Mouse (Mus musculus) neural tube, embryonic 13.5 days (tissue): ENCODE results near the gene Cer1. TPM values are rescaled to one million over a fixed set of nuclear protein-coding genes. Genes with fewer than 3 reads are reported as not detected.
A peak's percentile ranks its signal among the peaks of the same experiment; 100 is the strongest.

Experiments used
- ATAC-seq: fragments of 200-750 bp; cut with Nextera tagmentation; 2 replicates; pipeline ENCODE4 v1.8.0; 2017; ENCODE audit warnings: low read depth, mild to moderate bottlenecking, moderate TSS enrichment, moderate library complexity
- H3K27ac ChIP-seq: fragments of 300-500 bp; sonication (generic); replicated peaks from 2 replicates; pipeline ENCODE4 v1.5.1; 2015; ENCODE audit warnings: moderate library complexity, mild to moderate bottlenecking, inconsistent platforms
- H3K27me3 ChIP-seq: fragments of 300-500 bp; sonication (generic); 2 replicates; pipeline ENCODE4 v1.6.1; 2015; ENCODE audit warnings: mild to moderate bottlenecking, inconsistent platforms
- H3K36me3 ChIP-seq: fragments of 300-500 bp; sonication (generic); 2 replicates; pipeline ENCODE4 v1.6.1; 2015; ENCODE audit warnings: mild to moderate bottlenecking, inconsistent platforms
- H3K4me1 ChIP-seq: fragments of 300-500 bp; sonication (generic); replicated peaks from 2 replicates; pipeline ENCODE4 v1.6.1; 2015; ENCODE audit warnings: inconsistent platforms
- H3K4me2 ChIP-seq: fragments of 300-500 bp; sonication (generic); 2 replicates; pipeline ENCODE4 v1.6.1; 2015; ENCODE audit warnings: inconsistent platforms, mild to moderate bottlenecking, moderate library complexity
- H3K4me3 ChIP-seq: fragments of 300-500 bp; sonication (generic); 2 replicates; pipeline ENCODE4 v1.5.1; 2015; ENCODE audit warnings: mild to moderate bottlenecking, inconsistent platforms
- H3K9ac ChIP-seq: fragments of 300-500 bp; sonication (generic); 2 replicates; pipeline ENCODE4 v1.6.1; 2015; ENCODE audit warnings: moderate library complexity, mild to moderate bottlenecking, inconsistent platforms
- H3K9me3 ChIP-seq: fragments of 300-500 bp; sonication (generic); 2 replicates; pipeline ENCODE4 v1.6.1; 2016; ENCODE audit warnings: inconsistent platforms
- WGBS: fragments of 180-500 bp; shearing (Covaris S2); methylation state at CpG from one replicate; pipeline ENCODE4 v1.1.7; 2015; 5-methylcytosine and 5-hydroxymethylcytosine counted together
- polyA plus RNA-seq: library from polyadenylated mRNA; unstranded; fragments of >200 nt; fragmentation: Nextera tagmentation; extraction: Ambion mirVana; gene quantifications from 2 replicates; pipeline ENCODE4 v1.2.1, GENCODE M21; 2015

Cer1 gene
- polyA plus RNA-seq, 1 experiment from 2014 or later: 0.54 TPM

DNA sequence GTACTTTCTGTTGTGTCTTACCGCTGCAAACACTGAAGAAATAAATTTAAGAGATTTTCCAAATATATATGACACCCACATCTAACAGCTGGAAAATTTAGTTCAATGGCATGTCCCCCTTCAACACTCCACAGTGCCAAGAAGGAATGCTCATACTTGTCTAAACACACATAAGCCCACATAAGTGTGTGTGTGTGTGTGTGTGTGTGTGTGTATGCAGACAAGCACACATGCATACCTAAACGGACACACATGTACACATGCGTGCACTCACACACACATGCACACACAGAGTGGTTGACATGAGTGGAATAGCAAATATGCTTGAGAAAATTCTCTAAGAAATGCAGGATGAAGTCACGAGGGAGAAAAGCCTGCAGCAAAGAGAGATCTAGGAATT is 12.4 kb downstream of the Cer1 start:
- WGBS: 81% methylated on average over 4 of the region's 4 CpGs
- no peak for ATAC-seq

GRCm38 (mm10) chr4:82872121-82872520 is 12.8 kb downstream of the Cer1 start:
- Histone ChIP-seq H3K27me3 (no peaks in the 10 kb centered on the region), H3K4me1 (peaks cover 4% of the 10 kb centered on the region; the same call in 1 of the 2 replicates), H3K9ac (no peak overlapping the region), H3K4me3 (no peak overlapping the region), H3K27ac (no peak overlapping the region), H3K36me3 (no peaks in the 10 kb centered on the region), H3K9me3 (no peaks in the 10 kb centered on the region), H3K4me2 (no peak overlapping the region)
- ATAC-seq: no peak
- 45% methylated on average over 6 of the region's 6 CpGs for WGBS

More for the DNA sequence above, 12.4 kb downstream of the Cer1 start:
- Histone ChIP-seq H3K27ac (no peak overlapping the region), H3K9me3 (no peaks in the 10 kb centered on the region), H3K9ac (no peak overlapping the region), H3K4me3 (no peak overlapping the region), H3K4me2 (no peak overlapping the region), H3K4me1 (peaks cover 4% of the 10 kb centered on the region; the same call in 1 of the 2 replicates), H3K36me3 (no peaks in the 10 kb centered on the region), H3K27me3 (no peaks in the 10 kb centered on the region)

- Histone ChIP-seq H3K4me1 (peaks cover 4% of the 10 kb centered on the region; the same call in 1 of the 2 replicates), H3K4me2 (no peak overlapping the region), H3K36me3 (no peaks in the 10 kb centered on the region), H3K27ac (no peak overlapping the region), H3K9ac (no peak overlapping the region), H3K27me3 (no peaks in the 10 kb centered on the region), H3K9me3 (no peaks in the 10 kb centered on the region), H3K4me3 (no peak overlapping the region)
- ATAC-seq: no peak
- WGBS: 84% methylated on average over 6 of the region's 6 CpGs
Observed at GRCm38 (mm10) chr4:82870931-82871330, 14.0 kb downstream of the Cer1 start.

GRCm38 (mm10) chr4:82867731-82868445 is 17.1 kb downstream of the Cer1 start:
- no peaks in the 10 kb centered on the region for H3K9me3 ChIP-seq
- no peak overlapping the region for H3K4me2 ChIP-seq
- no peaks in the 10 kb centered on the region for H3K27me3 ChIP-seq
- no peak for ATAC-seq
- no peak overlapping the region for H3K9ac ChIP-seq
- H3K4me1 ChIP-seq: peaks cover 7% of the 10 kb centered on the region; the same call in 1 of the 2 replicates
- H3K4me3 ChIP-seq: no peak overlapping the region
- no peaks in the 10 kb centered on the region for H3K36me3 ChIP-seq
- 92% methylated on average over 5 of the region's 5 CpGs for WGBS
- H3K27ac ChIP-seq: no peak overlapping the region

- Histone ChIP-seq H3K4me2 (no peak overlapping the region), H3K9ac (no peak overlapping the region), H3K4me3 (no peak overlapping the region), H3K27me3 (no peaks in the 10 kb centered on the region), H3K4me1 (peaks cover 5% of the 10 kb centered on the region; the same call in 1 of the 2 replicates), H3K27ac (no peak overlapping the region), H3K9me3 (no peaks in the 10 kb centered on the region), H3K36me3 (no peaks in the 10 kb centered on the region)
- 64% methylated on average over 4 of the region's 4 CpGs for WGBS
- no peak for ATAC-seq
Observed at GRCm38 (mm10) chr4:82867111-82867510, 17.8 kb downstream of the Cer1 start.

GRCm38 (mm10) chr4:82864974-82865699 is 19.8 kb downstream of the Cer1 start:
- Histone ChIP-seq H3K9me3 (no peaks in the 10 kb centered on the region), H3K9ac (no peak overlapping the region), H3K4me3 (no peak overlapping the region), H3K27me3 (no peaks in the 10 kb centered on the region), H3K4me1 (0 out of 2 replicates have a peak, but pooled peaks cover 8% of the 10 kb centered on the region), H3K36me3 (no peaks in the 10 kb centered on the region), H3K4me2 (no peak overlapping the region), H3K27ac (no peak overlapping the region)
- ATAC-seq: no peak
- 83% methylated on average over 8 of the region's 8 CpGs for WGBS

GRCm38 (mm10) chr4:82863316-82863715 is 21.6 kb downstream of the Cer1 start:
- Histone ChIP-seq H3K4me2 (no peak overlapping the region), H3K9ac (no peak overlapping the region), H3K36me3 (no peaks in the 10 kb centered on the region), H3K27ac (peak overlapping the region; percentile 42; the same call in 1 of the 2 replicates), H3K27me3 (no peaks in the 10 kb centered on the region), H3K4me3 (no peak overlapping the region), H3K9me3 (no peaks in the 10 kb centered on the region), H3K4me1 (peaks cover 20% of the 10 kb centered on the region)
- no peak; the same call in 1 of the 2 replicates for ATAC-seq
- 74% methylated on average over 8 of the region's 8 CpGs for WGBS

DNA sequence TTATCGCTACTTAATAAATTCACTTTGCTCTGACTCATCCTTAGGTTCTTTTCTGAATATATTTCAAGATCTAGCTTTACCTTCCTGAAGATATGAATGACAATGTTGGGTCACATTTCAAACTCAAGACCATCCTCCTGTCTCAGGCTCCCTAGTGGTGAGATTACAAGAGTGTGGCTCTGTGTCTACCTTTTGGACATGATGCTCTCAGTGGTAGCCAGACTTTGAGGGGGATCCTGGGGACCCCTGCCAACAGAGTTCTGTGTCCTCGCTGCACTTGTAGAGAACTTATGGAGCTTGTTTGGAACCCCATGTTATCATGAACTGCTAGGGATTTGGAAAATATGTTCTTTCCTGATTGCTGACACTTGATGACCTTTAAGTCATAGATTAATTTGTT is 23.5 kb downstream of the Cer1 start:
- Histone ChIP-seq H3K36me3 (no peaks in the 10 kb centered on the region), H3K27me3 (no peaks in the 10 kb centered on the region), H3K4me2 (no peak overlapping the region), H3K4me1 (peaks cover 31% of the 10 kb centered on the region), H3K4me3 (no peak overlapping the region), H3K27ac (no peak overlapping the region), H3K9ac (no peak overlapping the region), H3K9me3 (no peaks in the 10 kb centered on the region)
- WGBS: 95% methylated on average over 2 of the region's 2 CpGs
- ATAC-seq: no peak

GRCm38 (mm10) chr4:82860566-82860965 is 24.4 kb downstream of the Cer1 start:
- H3K27ac ChIP-seq: no peak overlapping the region
- H3K9me3 ChIP-seq: no peaks in the 10 kb centered on the region
- peaks cover 31% of the 10 kb centered on the region for H3K4me1 ChIP-seq
- H3K4me2 ChIP-seq: no peak overlapping the region
- WGBS: 43% methylated on average over 3 of the region's 3 CpGs
- H3K36me3 ChIP-seq: no peaks in the 10 kb centered on the region
- H3K4me3 ChIP-seq: no peak overlapping the region
- no peaks in the 10 kb centered on the region for H3K27me3 ChIP-seq
- ATAC-seq: no peak
- no peak overlapping the region for H3K9ac ChIP-seq

GRCm38 (mm10) chr4:82859131-82860125 is 25.5 kb downstream of the Cer1 start, which contains the start of gene Zdhhc21:
Zdhhc21 (minus strand) TSS chr4:82859958.
- peak within 1 kb of the TSS; percentile 67 for H3K4me3 ChIP-seq
- peak within 1 kb of the TSS; percentile 88 for H3K9ac ChIP-seq
- H3K27ac ChIP-seq: peak within 1 kb of the TSS; percentile 94
- WGBS: under 1% methylated on average over 70 of the region's 82 CpGs
- H3K36me3 ChIP-seq: no peaks in the 10 kb centered on the region
- H3K4me2 ChIP-seq: peak within 1 kb of the TSS; percentile 75
- no peaks in the 10 kb centered on the region for H3K9me3 ChIP-seq
- H3K4me1 ChIP-seq: peaks cover 31% of the 10 kb centered on the region
- peak; percentile 91 for ATAC-seq
- no peaks in the 10 kb centered on the region for H3K27me3 ChIP-seq

DNA sequence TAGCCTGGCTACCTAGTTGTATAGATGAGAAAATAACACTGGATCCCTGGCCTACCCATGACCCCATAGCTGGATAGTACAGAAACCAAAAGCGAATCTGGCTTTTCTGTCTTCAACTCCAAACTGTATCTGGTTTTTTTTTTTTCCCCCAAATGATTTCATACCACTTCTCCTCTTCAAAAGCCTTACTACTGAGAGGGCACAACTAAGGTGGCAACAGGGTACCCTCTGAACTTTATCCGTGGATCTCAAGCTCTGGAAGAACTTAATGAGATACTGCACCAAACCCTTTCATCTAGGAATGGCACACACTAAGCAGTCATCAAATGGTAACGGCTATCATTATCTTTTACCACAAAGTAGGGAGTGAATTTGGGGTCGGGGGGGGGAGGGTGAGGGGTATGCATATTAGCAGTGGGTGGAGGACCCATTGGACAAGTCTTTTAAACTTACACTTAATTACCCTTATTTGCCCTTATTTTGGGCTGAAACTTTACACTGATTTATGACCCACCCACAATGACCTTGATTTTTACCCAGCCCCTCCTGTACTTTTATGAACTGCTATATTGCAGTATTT is 26.4 kb downstream of the Cer1 start:
- Histone ChIP-seq H3K27ac (peak overlapping the region; percentile 94), H3K27me3 (no peaks in the 10 kb centered on the region), H3K9me3 (no peaks in the 10 kb centered on the region), H3K36me3 (no peaks in the 10 kb centered on the region), H3K9ac (peak overlapping the region; percentile 88), H3K4me3 (peak overlapping the region; percentile 67), H3K4me2 (peak overlapping the region; percentile 75), H3K4me1 (peaks cover 31% of the 10 kb centered on the region)
- ATAC-seq: no peak; the same call in 1 of the 2 replicates
- WGBS: 22% methylated on average over 4 of the region's 4 CpGs
